Mouse (Mus musculus) layer of hippocampus, adult 9-10 months (tissue): ENCODE data around the gene Gm4981.
"Not testable (repeated sequence)": the region's sequence is repeated elsewhere in the genome, so short reads cannot be mapped to it uniquely, and the experiment has no call there.

ENCODE experiments used
- DNase-seq: peaks from one replicate; pipeline ENCODE4 v3.0.0; 2022; ENCODE audit warnings: low spot score

Gm4981 gene

DNA sequence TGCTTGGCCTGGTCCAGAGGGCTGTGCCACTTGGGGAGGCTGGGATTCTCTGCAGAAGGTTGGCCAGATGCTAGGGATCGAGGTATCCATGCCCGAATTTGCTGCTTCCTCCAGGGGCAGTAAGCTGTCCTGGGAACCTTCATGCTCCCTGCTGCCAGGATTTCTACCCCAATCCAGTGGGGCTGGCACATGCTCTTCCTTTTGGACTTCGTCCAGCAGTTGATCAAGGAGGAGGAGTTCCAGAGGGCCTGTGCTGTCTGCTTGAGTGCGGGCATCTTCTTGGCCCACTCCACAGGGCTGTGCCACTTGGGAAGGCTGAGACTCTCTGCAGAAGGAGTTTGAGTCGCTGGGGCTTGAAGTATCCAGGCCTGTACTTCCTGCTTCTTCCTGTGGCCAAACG, 13.3 kb downstream of the Gm4981 start:
- not testable (repeated sequence) for DNase-seq

DNA sequence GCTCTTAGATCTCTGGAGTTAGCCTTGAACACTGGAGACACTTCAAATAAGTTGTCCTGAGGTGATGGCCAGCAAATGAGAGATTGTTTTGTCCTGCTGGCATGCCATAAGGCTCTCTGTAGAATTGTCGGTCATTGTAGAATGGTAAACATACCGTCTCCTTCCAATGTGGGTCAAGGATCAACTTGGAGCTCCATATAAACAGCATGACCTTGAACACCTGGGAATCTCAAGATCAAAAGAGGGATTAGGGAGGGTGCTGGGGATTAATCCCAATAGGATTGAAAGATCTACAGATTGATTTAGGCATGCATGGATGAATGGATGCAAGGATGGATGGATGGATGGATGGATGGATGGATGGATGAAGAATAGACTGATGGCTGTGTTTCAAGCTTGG, 14.9 kb downstream of the Gm4981 start:
- not testable (repeated sequence) for DNase-seq

GRCm38 (mm10) chr10:58220726-58221125, 15.8 kb downstream of the Gm4981 start:
- DNase-seq = no peak

GRCm38 (mm10) chr10:58217366-58217765, 19.1 kb downstream of the Gm4981 start:
- DNase-seq = no peak

GRCm38 (mm10) chr10:58215353-58215752, 21.1 kb downstream of the Gm4981 start:
- DNase-seq = no peak

GRCm38 (mm10) chr10:58214934-58215333, 21.6 kb downstream of the Gm4981 start:
- no peak for DNase-seq

DNA sequence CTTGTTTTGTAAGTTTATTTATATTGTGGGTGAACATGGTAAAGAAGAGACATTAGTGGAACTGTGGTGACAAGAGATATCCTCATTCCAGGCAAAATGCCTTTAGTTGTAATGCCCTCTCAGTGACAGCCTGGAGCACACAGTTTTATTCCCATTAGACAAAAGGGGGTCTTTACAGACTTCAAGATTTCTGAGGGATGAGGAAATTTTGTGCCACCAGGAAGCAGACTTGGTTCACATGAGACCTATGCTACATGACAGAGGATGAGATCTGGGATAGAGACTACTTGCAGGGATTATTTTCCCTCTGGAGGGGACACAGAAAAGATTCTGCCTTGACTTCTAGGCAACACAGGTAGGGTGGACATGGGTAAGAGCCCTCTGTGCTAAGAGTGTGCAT, 22.0 kb downstream of the Gm4981 start:
- no peak for DNase-seq

DNA sequence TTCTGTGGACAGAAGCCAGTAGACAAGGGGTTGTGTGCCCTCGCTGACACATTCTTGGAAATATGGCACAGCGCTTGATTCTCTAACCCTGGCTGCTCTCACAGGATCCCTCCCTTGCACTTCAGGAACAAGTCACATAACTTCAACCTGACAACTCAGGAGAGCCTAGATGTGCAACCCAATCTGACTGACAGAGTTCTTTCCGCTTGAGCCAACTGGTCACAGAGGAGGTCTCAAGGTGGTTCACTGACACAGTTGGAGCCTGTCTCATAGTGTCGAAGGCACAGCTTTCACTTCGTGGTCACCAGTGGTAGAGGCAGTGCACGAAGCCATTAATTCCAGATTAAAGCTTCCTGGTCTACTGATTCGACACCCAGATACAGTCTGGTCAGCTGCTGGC, 24.3 kb downstream of the Gm4981 start:
- no peak for DNase-seq

GRCm38 (mm10) chr10:58211213-58211612, 25.3 kb downstream of the Gm4981 start:
- DNase-seq = no peak

DNA sequence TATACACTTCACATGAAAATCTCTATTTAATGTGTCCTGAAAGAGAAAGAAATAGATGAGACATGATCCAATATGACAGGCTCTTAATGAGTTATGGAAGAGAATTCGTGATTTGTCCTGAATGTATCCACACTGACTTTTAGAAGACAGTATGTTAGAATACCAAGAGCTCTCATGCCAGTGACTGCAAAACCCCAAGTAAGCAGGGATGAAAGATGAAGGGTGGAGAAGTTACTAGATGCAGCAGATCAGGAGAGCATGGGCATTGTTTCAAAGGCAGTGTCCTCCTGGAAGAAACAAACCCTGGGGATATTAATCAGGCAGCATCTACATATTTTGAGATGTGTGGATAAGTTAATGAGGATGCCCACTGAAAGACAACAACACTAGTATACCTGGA, 26.0 kb downstream of the Gm4981 start:
- no peak for DNase-seq

- no peak for DNase-seq
These were observed 26.6 kb downstream of the Gm4981 start for GRCm38 (mm10) chr10:58209710-58210467.

GRCm38 (mm10) chr10:58206639-58207404, 29.7 kb downstream of the Gm4981 start:
- DNase-seq = no peak

DNA sequence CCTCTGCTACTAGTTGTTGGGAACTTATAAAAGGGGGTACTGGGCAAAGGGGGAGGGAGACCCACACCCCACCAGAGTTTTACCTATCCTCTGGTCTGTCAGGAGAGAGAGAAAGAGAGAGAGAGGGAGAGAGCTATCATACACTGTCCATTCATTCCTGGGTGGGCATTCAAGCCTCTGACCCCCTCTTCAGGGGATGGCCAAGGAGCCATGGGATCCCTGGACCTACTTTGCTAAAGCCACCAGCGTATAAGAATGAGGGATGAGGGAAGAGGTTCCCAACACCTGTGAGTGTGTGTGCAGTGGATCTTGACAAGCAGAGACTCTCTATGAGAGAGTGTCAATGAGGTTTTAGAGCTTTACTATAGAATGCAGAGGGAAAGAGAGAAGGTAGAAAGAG, 30.5 kb downstream of the Gm4981 start:
- DNase-seq = no peak
